ENCODE assay signal across 25 mouse cellular contexts in the genomic region with DNA sequence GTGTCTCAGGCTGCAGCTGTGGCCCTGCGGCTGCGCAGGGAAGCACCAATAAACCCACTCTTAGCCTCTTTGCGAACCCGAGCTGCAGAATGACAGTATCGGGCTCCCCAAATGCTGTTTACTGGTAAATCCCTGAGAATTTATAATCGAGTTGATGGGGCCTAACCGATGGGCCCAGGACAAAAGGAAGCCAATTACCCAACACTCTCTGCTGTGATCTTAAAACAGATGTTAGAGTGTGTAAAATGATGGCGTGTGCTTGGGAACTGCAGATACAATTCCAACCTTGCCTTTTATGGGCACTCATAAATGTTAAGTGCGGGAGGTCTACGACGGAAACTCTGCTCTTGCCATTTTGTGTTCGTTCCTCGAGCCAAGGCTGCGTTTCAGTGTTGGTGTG. TPM values are rescaled to one million over a fixed set of nuclear protein-coding genes. Genes with fewer than 3 reads are reported as not detected.
DNase-seq lines count a peak whose midpoint lies in the region; ATAC-seq and TF ChIP-seq lines count a peak whose summit lies in the region.
"Had no signal": no experiment of that assay in that cellular context is flagged by ENCODE, and none has a peak within 500 bp of the region (broad histone marks: within the 10 kb centered on the region; RNA-seq: fewer than 3 reads in every experiment).

No protein-coding gene starts in this region.

- H3K27ac ChIP-seq in kidney, postnatal 0 days, result no peak overlapping the region
- H3K27ac ChIP-seq in limb, embryonic 10.5 days, result peak overlapping the region; percentile 82
- no peak overlapping the region for H3K27ac ChIP-seq in hindbrain, embryonic 14.5 days
- H3K27ac ChIP-seq: embryonic facial prominence, embryonic 12.5 days; forebrain, embryonic 12.5 days; liver, embryonic 15.5 days; macrophage; midbrain, embryonic 10.5 days had no signal

- H3K4me3 ChIP-seq in kidney, postnatal 0 days (replicated peaks; ENCODE audit: low read depth, low read length), result no peak overlapping the region
- H3K4me3 ChIP-seq in limb, embryonic 10.5 days, result no peak overlapping the region
- no peak overlapping the region for H3K4me3 ChIP-seq in hindbrain, embryonic 14.5 days (replicated peaks; ENCODE audit: low read length)
- H3K4me3 ChIP-seq: embryonic facial prominence, embryonic 12.5 days; forebrain, embryonic 12.5 days; heart, embryonic 10.5 days; liver, embryonic 15.5 days; midbrain, embryonic 10.5 days had no signal

- ATAC-seq in kidney, postnatal 0 days (replicated peaks; ENCODE audit: low FRiP score, low read depth), result no peak
- no peak for ATAC-seq in hindbrain, embryonic 14.5 days (ENCODE audit: low FRiP score)
- ATAC-seq: activated CD4-positive, CD25-positive, alpha-beta regulatory T cell, adult 4 months; lung, postnatal 0 days had no signal

- H3K36me3 ChIP-seq in kidney, postnatal 0 days (ENCODE audit: insufficient read depth, low read length), result no peaks in the 10 kb centered on the region
- no peaks in the 10 kb centered on the region for H3K36me3 ChIP-seq in limb, embryonic 10.5 days
- H3K36me3 ChIP-seq in hindbrain, embryonic 14.5 days (replicated peaks; ENCODE audit: control insufficient read depth, insufficient read depth), result no peaks in the 10 kb centered on the region
- H3K36me3 ChIP-seq: embryonic facial prominence, embryonic 12.5 days; forebrain, embryonic 12.5 days; heart, embryonic 10.5 days; liver, embryonic 15.5 days; midbrain, embryonic 10.5 days had no signal

- H3K9me3 ChIP-seq in kidney, postnatal 0 days (replicated peaks; ENCODE audit: low read length), result no peaks in the 10 kb centered on the region
- no peaks in the 10 kb centered on the region for H3K9me3 ChIP-seq in limb, embryonic 10.5 days (replicated peaks)
- no peaks in the 10 kb centered on the region for H3K9me3 ChIP-seq in hindbrain, embryonic 14.5 days (ENCODE audit: control insufficient read depth, low read length)
- H3K9me3 ChIP-seq: embryonic facial prominence, embryonic 12.5 days; forebrain, embryonic 12.5 days; heart, embryonic 10.5 days; liver, embryonic 15.5 days had no signal

- H3K27me3 ChIP-seq in kidney, postnatal 0 days (ENCODE audit: insufficient read depth, low read length), result no peaks in the 10 kb centered on the region
- H3K27me3 ChIP-seq in limb, embryonic 10.5 days (ENCODE audit: low read depth, poor library complexity, severe bottlenecking), result no peaks in the 10 kb centered on the region
- H3K27me3 ChIP-seq in hindbrain, embryonic 14.5 days (ENCODE audit: control insufficient read depth, insufficient read depth, low read length), result no peaks in the 10 kb centered on the region
- H3K27me3 ChIP-seq: embryonic facial prominence, embryonic 12.5 days; forebrain, embryonic 12.5 days; liver, embryonic 15.5 days had no signal

- H3K4me1 ChIP-seq in kidney, postnatal 0 days (replicated peaks; ENCODE audit: insufficient read depth, low read length), result no peaks in the 10 kb centered on the region
- peaks cover 38% of the 10 kb centered on the region for H3K4me1 ChIP-seq in limb, embryonic 10.5 days
- no peaks in the 10 kb centered on the region for H3K4me1 ChIP-seq in hindbrain, embryonic 14.5 days (replicated peaks; ENCODE audit: control insufficient read depth, insufficient read depth, low read length)
- H3K4me1 ChIP-seq: embryonic facial prominence, embryonic 12.5 days; liver, embryonic 15.5 days had no signal

- no peak for TF ChIP-seq CTCF in kidney, postnatal 0 days (IDR thresholded peaks at IDR 0.05; ENCODE audit: low read depth)

- H3K4me2 ChIP-seq in kidney, postnatal 0 days (ENCODE audit: low read length), result no peak overlapping the region
- H3K4me2 ChIP-seq in hindbrain, embryonic 14.5 days (replicated peaks), result no peak overlapping the region
- H3K4me2 ChIP-seq: embryonic facial prominence, embryonic 12.5 days; forebrain, embryonic 12.5 days; liver, embryonic 15.5 days had no signal

- DNase-seq in kidney, postnatal 0 days (ENCODE audit: low spot score), result peak; percentile 32
- DNase-seq in kidney, postnatal 14 days, result no peak
- peak; percentile 79 for DNase-seq in forelimb bud, embryonic 11.5 days (ENCODE audit: low read depth, low spot score)
- peak; percentile 49 for DNase-seq in limb, embryonic 10.5 days (ENCODE audit: low spot score)
- peak; percentile 14 for DNase-seq in mesoderm, embryonic 11.5 days (ENCODE audit: low read depth, low spot score)
- DNase-seq in gastrocnemius, postnatal 25 days, result no peak
- no peak for DNase-seq in hindbrain, embryonic 14.5 days (ENCODE audit: low spot score)
- DNase-seq: adrenal gland, postnatal 14 days; cerebellum, adult 8-10 months; cerebellum, postnatal 36 days; heart, postnatal 4 days; kidney, adult 2 months; kidney, postnatal 10 days; liver; retina, postnatal 1 day; thymus, adult 18-20 months; thymus, postnatal 36 days had no signal

- 32% methylated on average over 14 of the region's 14 CpGs for WGBS in kidney, postnatal 0 days
- 37% methylated on average over 14 of the region's 14 CpGs for WGBS in limb, embryonic 10.5 days
- WGBS in hindbrain, embryonic 14.5 days, result 83% methylated on average over 14 of the region's 14 CpGs

- H3K9ac ChIP-seq in kidney, postnatal 0 days (ENCODE audit: low read depth, low read length), result no peak overlapping the region
- no peak overlapping the region for H3K9ac ChIP-seq in hindbrain, embryonic 14.5 days
- H3K9ac ChIP-seq: embryonic facial prominence, embryonic 12.5 days; forebrain, embryonic 12.5 days; liver, embryonic 15.5 days had no signal

RNA-seq across cellular contexts. Expression of gene Hspa4, which starts 49.5 kb away (rescaled TPM):
- 79.8 and 84.5 TPM in 2 replicates for polyA plus RNA-seq in kidney, postnatal 0 days (2015; fragmentation: Nextera tagmentation; extraction: Ambion mirVana)
- polyA plus RNA-seq in limb, embryonic 10.5 days (2016; fragmentation: Nextera tagmentation; extraction: Ambion mirVana), result 143 and 154 TPM in 2 replicates
- 10 to 100 TPM; 86.5 to 89.0 TPM for total RNA-seq in gastrocnemius, postnatal 25 days (2021)
- 51.5 and 52.7 TPM in 2 replicates for polyA plus RNA-seq in hindbrain, embryonic 14.5 days (2014; fragmentation: Nextera tagmentation; extraction: Ambion mirVana)

Comparison
In these comparisons a context has a peak if more than half of its experiments do, and no peak if none do; other contexts are left out.
1. DNase-seq: peak in kidney, postnatal 0 days (single experiment), forelimb bud, embryonic 11.5 days (single experiment), limb, embryonic 10.5 days (single experiment) and mesoderm, embryonic 11.5 days (single experiment); none in kidney, postnatal 14 days (single experiment), gastrocnemius, postnatal 25 days (single experiment) and hindbrain, embryonic 14.5 days (single experiment).